Mouse (Mus musculus): Measurements from ENCODE around the gene Hist1h1d.

GRCm38 (mm10) chr13:23593051-23593770 is 40.1 kb downstream of the Hist1h1d start:
- no peak for TF ChIP-seq POLR2A (IDR thresholded peaks at IDR 0.05; ENCODE audit: borderline replicate concordance, extremely low read depth, insufficient read depth, insufficient read length, poor library complexity, severe bottlenecking)
- no peak for TF ChIP-seq CTCF (IDR thresholded peaks at IDR 0.05; ENCODE audit: borderline replicate concordance, extremely low read depth, insufficient read depth, insufficient read length)

Data from brain, embryonic 14.5 days (tissue).